Mouse (Mus musculus) kidney, embryonic 14.5 days (tissue): ENCODE measurements around the gene Tut7. TPM values are rescaled to one million over a fixed set of nuclear protein-coding genes. Genes with fewer than 3 reads are reported as not detected.

Source experiments
- ATAC-seq: fragments of 200-750 bp; cut with Nextera tagmentation; 2 replicates; pipeline ENCODE4 v1.8.0; 2017; ENCODE audit warnings: moderate number of reproducible peaks, mild to moderate bottlenecking, moderate TSS enrichment, moderate library complexity; ENCODE audit not compliant: low FRiP score, low TSS enrichment
- H3K27ac ChIP-seq: fragments of 300-500 bp; sonication (generic); 2 replicates; pipeline ENCODE4 v1.5.1; 2014; ENCODE audit warnings: low read depth, mild to moderate bottlenecking, low read length, moderate library complexity, mixed read lengths
- H3K27me3 ChIP-seq: fragments of 300-500 bp; sonication (generic); 2 replicates; pipeline ENCODE4 v1.6.1; 2014; ENCODE audit warnings: mild to moderate bottlenecking, low read length; ENCODE audit not compliant: control insufficient read depth, insufficient read depth
- H3K36me3 ChIP-seq: fragments of 300-500 bp; sonication (generic); 2 replicates; pipeline ENCODE4 v1.6.1; 2014; ENCODE audit warnings: low read length, mixed read lengths; ENCODE audit not compliant: control insufficient read depth, insufficient read depth
- H3K4me1 ChIP-seq: fragments of 300-500 bp; sonication (generic); 2 replicates; pipeline ENCODE4 v1.6.1; 2014; ENCODE audit warnings: low read length, mixed read lengths; ENCODE audit not compliant: control insufficient read depth, insufficient read depth
- H3K4me2 ChIP-seq: fragments of 300-500 bp; sonication (generic); replicated peaks from 2 replicates; pipeline ENCODE4 v1.6.1; 2014; ENCODE audit warnings: low read depth, mild to moderate bottlenecking, low read length
- H3K4me3 ChIP-seq: fragments of 300-500 bp; sonication (generic); 2 replicates; pipeline ENCODE4 v1.5.1; 2014; ENCODE audit warnings: mild to moderate bottlenecking, low read length
- H3K9ac ChIP-seq: fragments of 300-500 bp; sonication (generic); 2 replicates; pipeline ENCODE4 v1.6.1; 2014; ENCODE audit warnings: low read depth, mild to moderate bottlenecking, low read length, moderate library complexity
- H3K9me3 ChIP-seq: fragments of 300-500 bp; sonication (generic); 2 replicates; pipeline ENCODE4 v1.6.1; 2016; ENCODE audit warnings: low read length; ENCODE audit not compliant: control insufficient read depth
- WGBS: fragments of 180-500 bp; shearing (Covaris S2); extraction: QIAGEN DNeasy Blood & Tissue Kit; methylation state at CpG from one replicate; pipeline ENCODE4 v1.1.7; 2014; 5-methylcytosine and 5-hydroxymethylcytosine counted together
- polyA plus RNA-seq: library from polyadenylated mRNA; unstranded; fragments of >200 nt; fragmentation: Nextera tagmentation; extraction: Ambion mirVana; gene quantifications from 2 replicates; pipeline ENCODE4 v1.2.1, GENCODE M21; 2014

Tut7 gene
- polyA plus RNA-seq: 23.6 and 43.9 TPM in 2 replicates

- Histone ChIP-seq H3K36me3 (peaks cover 2% of the 10 kb centered on the region; the same call in 1 of the 2 replicates), H3K27ac (peak within 1 kb of the TSS; percentile 88), H3K4me2 (peak within 1 kb of the TSS; percentile 65), H3K27me3 (no peaks in the 10 kb centered on the region), H3K9ac (peak within 1 kb of the TSS; percentile 78), H3K4me1 (peaks cover 14% of the 10 kb centered on the region), H3K4me3 (peak within 1 kb of the TSS; percentile 98), H3K9me3 (no peaks in the 10 kb centered on the region)
- WGBS: under 1% methylated on average over 85 of the region's 100 CpGs
- peak; percentile 98 for ATAC-seq
These were observed at the start of gene Tut7 for GRCm38 (mm10) chr13:59822507-59823462. Gene Tut7 (minus strand): TSS chr13:59823147.

- Histone ChIP-seq H3K36me3 (no peaks in the 10 kb centered on the region), H3K4me3 (no peak overlapping the region), H3K9me3 (no peaks in the 10 kb centered on the region), H3K27me3 (no peaks in the 10 kb centered on the region), H3K9ac (peak overlapping the region; percentile 1; the same call in 1 of the 2 replicates), H3K4me2 (no peak overlapping the region), H3K4me1 (peaks cover 9% of the 10 kb centered on the region), H3K27ac (no peak overlapping the region)
- ATAC-seq: 0 out of 2 replicates have a peak, but pooled peaks have one; percentile 43
- WGBS: 34% methylated on average over 7 of the region's 7 CpGs
These were observed 49.5 kb upstream of the Tut7 start for GRCm38 (mm10) chr13:59872446-59872845.

- Histone ChIP-seq H3K9ac (no peak overlapping the region), H3K36me3 (no peaks in the 10 kb centered on the region), H3K27me3 (no peaks in the 10 kb centered on the region), H3K4me2 (no peak overlapping the region), H3K4me3 (no peak overlapping the region), H3K9me3 (no peaks in the 10 kb centered on the region), H3K27ac (no peak overlapping the region), H3K4me1 (0 out of 2 replicates have a peak, but pooled peaks cover 3% of the 10 kb centered on the region)
- WGBS: 85% methylated on average over 5 of the region's 5 CpGs
- ATAC-seq: no peak
These were observed 47.1 kb upstream of the Tut7 start for GRCm38 (mm10) chr13:59870004-59870403.

- Histone ChIP-seq H3K4me1 (0 out of 2 replicates have a peak, but pooled peaks cover 3% of the 10 kb centered on the region), H3K36me3 (no peaks in the 10 kb centered on the region), H3K9me3 (no peaks in the 10 kb centered on the region), H3K27ac (no peak overlapping the region), H3K4me2 (no peak overlapping the region), H3K9ac (no peak overlapping the region), H3K4me3 (no peak overlapping the region), H3K27me3 (no peaks in the 10 kb centered on the region)
- ATAC-seq: no peak
- WGBS: 83% methylated on average over 9 of the region's 9 CpGs
These were observed 45.2 kb upstream of the Tut7 start for GRCm38 (mm10) chr13:59868011-59868649.

GRCm38 (mm10) chr13:59867103-59867502 is 44.2 kb upstream of the Tut7 start:
- no peak overlapping the region for H3K4me2 ChIP-seq
- no peaks in the 10 kb centered on the region for H3K36me3 ChIP-seq
- H3K9me3 ChIP-seq: no peaks in the 10 kb centered on the region
- 78% methylated on average over 7 of the region's 7 CpGs for WGBS
- no peaks in the 10 kb centered on the region for H3K27me3 ChIP-seq
- no peak overlapping the region for H3K27ac ChIP-seq
- H3K9ac ChIP-seq: no peak overlapping the region
- H3K4me3 ChIP-seq: no peak overlapping the region
- no peaks in the 10 kb centered on the region for H3K4me1 ChIP-seq
- ATAC-seq: no peak

- H3K27me3 ChIP-seq: no peaks in the 10 kb centered on the region
- 0 out of 2 replicates have a peak, but pooled peaks cover 3% of the 10 kb centered on the region for H3K4me1 ChIP-seq
- H3K4me2 ChIP-seq: no peak overlapping the region
- H3K4me3 ChIP-seq: no peak overlapping the region
- no peak overlapping the region for H3K9ac ChIP-seq
- ATAC-seq: no peak
- no peaks in the 10 kb centered on the region for H3K36me3 ChIP-seq
- H3K27ac ChIP-seq: no peak overlapping the region
- WGBS: 48% methylated on average over 7 of the region's 7 CpGs
- H3K9me3 ChIP-seq: no peaks in the 10 kb centered on the region; the same call in 1 of the 2 replicates
These were observed 36.6 kb upstream of the Tut7 start for GRCm38 (mm10) chr13:59859515-59859914.

- no peaks in the 10 kb centered on the region for H3K27me3 ChIP-seq
- H3K9me3 ChIP-seq: no peaks in the 10 kb centered on the region; the same call in 1 of the 2 replicates
- H3K9ac ChIP-seq: no peak overlapping the region
- no peak overlapping the region for H3K4me3 ChIP-seq
- H3K4me2 ChIP-seq: no peak overlapping the region
- peak; percentile 69; the same call in 1 of the 2 replicates for ATAC-seq
- WGBS: 55% methylated on average over 20 of the region's 20 CpGs
- no peak overlapping the region for H3K27ac ChIP-seq
- no peaks in the 10 kb centered on the region for H3K36me3 ChIP-seq
- 0 out of 2 replicates have a peak, but pooled peaks cover 3% of the 10 kb centered on the region for H3K4me1 ChIP-seq
These were observed 33.5 kb upstream of the Tut7 start for GRCm38 (mm10) chr13:59856286-59857070.

GRCm38 (mm10) chr13:59853471-59853870 is 30.5 kb upstream of the Tut7 start:
- H3K4me2 ChIP-seq: no peak overlapping the region
- no peaks in the 10 kb centered on the region for H3K36me3 ChIP-seq
- H3K4me1 ChIP-seq: no peaks in the 10 kb centered on the region
- no peak overlapping the region for H3K27ac ChIP-seq
- no peaks in the 10 kb centered on the region; the same call in 1 of the 2 replicates for H3K9me3 ChIP-seq
- no peaks in the 10 kb centered on the region for H3K27me3 ChIP-seq
- H3K9ac ChIP-seq: no peak overlapping the region
- no peak overlapping the region for H3K4me3 ChIP-seq
- no peak for ATAC-seq
- WGBS: 68% methylated on average over 9 of the region's 9 CpGs
